Mouse (Mus musculus) c-Kit-positive CD71-positive TER-119-negative erythroid progenitor cells, embryonic 14.5 days (primary cell): ENCODE data around the gene Tulp2.

Source experiments
- DNase-seq: peaks from one replicate; pipeline ENCODE4 v3.0.0-alpha.2; 2013; ENCODE audit warnings: low read depth

The Tulp2 gene

DNA sequence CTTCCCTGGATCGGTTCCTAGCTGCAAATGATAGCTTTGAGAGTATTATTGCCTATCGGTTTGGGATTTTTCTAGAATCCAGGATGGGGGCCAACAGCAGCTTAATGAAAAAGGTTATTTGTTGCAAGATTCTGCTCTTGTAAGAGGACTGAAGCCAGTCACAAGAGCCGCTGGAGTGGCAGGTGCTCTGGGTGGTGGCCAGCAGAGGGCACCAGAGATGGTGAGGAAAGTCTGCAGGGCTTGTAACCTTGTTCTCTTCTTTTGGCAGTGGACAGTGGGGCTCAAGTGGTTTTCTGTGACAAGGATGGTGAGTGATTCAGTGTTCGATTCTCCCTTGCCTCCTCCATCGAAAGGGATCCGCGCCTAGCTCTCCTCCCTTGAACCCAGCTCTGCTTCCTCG, 74.1 kb downstream of the Tulp2 start:
- DNase-seq: peak; percentile 65

- no peak for DNase-seq
Observed at GRCm38 (mm10) chr7:45558907-45559306, 77.2 kb downstream of the Tulp2 start.

DNA sequence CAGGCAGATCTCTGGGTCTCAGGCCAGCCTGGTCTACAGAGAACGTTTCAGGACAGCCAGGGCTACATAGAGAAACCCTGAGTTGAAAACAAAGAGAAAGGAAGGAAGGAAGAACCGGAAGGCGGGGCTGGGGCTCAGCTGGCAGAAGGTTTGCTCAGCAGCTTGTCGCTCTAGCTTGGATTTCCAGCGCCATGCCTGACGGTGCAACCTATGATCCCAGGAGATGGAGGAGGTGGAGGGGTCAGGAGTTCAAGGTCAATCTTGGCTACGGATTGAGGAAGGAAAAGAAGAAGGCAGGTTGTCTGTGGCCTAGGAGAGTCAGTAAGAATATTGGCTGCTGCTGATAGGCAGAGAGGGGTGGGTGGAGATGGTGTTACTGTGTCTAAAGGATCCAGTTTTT, 78.6 kb downstream of the Tulp2 start:
- no peak for DNase-seq

DNA sequence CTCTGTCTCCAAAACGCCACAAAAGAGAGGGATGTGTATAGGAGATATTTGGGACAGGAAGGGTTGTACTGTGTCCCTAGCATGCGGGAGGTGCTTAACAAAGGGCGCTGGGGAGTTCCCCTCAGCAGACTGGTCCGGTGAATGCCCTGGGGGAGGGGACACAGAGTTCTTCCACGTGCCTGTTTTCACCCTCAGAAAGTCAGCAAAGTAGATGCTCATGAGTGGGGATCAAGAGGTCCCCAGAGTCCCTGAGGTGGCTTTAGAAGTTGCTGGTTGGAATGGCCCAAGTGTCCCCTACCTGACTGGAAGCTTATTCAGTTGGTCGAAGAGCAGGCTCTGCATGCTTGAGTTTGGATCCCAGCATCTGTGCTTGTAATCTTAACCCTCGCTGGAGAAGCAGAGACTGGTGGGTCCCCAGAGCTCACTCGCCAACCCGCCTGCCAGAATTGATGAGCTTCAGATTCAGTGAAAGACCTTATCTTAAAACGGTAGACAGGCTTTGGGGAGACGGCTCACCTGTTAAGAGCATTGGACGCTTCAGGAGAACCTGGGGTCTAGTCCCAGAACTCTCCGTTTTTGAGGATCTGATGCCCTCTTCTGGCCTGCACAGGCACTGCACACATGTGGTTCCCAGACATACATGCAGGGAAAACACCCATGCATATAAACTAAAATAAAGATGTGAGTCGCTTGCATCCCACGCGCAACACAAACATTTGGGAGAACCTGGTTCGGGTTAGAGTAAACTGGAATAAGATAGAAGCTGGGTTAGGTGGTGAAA, 79.4 kb downstream of the Tulp2 start:
- DNase-seq: peak; percentile 77

DNA sequence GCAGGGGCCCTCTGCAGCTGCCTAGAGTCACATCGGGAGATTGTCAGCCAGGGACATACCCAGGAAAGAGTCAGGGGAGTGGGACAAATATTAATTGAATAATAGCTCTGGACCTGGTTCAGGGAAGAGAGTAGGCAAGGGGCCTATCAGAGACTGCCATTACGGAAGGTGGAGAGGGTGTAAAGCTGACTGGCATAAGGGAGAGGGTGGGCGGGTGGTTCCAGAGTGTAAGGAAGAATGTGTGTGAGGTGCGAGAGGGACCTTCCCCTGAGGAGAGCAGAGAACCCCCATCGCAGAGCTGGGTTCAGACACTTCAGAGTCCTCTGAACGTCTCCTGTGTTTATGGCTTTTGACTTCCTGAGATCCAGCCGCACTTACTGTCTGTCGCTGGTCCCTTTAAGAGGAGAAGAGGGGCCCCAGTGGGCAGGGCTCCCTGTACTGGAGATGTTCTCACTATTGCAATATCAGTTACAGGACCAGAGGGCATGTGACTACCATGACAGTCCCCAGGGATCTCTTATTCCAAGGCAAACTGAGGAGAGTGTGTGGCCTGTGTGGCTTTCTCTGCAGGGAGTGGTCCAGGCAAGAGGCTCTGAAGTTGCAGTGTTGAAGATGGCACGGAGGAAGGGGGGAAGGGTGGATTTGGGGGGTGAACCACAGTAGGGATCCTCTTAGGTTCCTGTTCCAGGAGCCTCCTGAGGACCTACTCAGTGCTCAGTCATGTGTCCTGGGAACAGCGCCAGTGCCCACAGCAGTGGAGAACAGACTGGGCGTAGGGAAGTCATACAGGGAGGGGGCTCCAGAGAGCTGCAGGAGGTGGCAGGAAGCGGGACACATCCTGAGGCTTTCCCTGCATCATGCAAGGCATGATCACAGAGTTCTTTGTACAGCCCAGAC, 80.2 kb downstream of the Tulp2 start:
- DNase-seq: no peak

DNA sequence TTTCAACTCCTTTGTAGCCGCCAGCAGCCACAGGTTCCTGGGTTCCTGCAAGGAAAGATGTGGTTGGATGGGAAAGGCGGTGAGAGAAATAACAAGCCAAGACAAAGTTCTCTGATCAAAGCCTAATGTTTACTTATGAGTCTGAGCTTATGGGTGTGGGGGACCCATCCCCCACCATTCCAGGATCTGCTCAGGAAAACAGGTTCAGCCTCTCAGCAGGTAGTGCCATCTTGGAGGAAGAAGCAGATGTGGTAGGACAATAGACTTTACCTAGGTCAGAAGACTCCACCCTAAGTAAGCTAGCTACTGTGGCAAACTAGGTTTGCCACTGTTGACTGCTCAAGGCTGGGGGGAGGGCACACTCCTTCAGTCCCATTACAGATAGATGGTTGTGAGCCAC, 83.1 kb downstream of the Tulp2 start:
- no peak for DNase-seq

GRCm38 (mm10) chr7:45565446-45565845, 83.8 kb downstream of the Tulp2 start:
- DNase-seq: no peak

- no peak for DNase-seq
Observed at GRCm38 (mm10) chr7:45567112-45567779, 85.6 kb downstream of the Tulp2 start.

GRCm38 (mm10) chr7:45567780-45568516, 86.3 kb downstream of the Tulp2 start:
- DNase-seq: peak; percentile 89

DNA sequence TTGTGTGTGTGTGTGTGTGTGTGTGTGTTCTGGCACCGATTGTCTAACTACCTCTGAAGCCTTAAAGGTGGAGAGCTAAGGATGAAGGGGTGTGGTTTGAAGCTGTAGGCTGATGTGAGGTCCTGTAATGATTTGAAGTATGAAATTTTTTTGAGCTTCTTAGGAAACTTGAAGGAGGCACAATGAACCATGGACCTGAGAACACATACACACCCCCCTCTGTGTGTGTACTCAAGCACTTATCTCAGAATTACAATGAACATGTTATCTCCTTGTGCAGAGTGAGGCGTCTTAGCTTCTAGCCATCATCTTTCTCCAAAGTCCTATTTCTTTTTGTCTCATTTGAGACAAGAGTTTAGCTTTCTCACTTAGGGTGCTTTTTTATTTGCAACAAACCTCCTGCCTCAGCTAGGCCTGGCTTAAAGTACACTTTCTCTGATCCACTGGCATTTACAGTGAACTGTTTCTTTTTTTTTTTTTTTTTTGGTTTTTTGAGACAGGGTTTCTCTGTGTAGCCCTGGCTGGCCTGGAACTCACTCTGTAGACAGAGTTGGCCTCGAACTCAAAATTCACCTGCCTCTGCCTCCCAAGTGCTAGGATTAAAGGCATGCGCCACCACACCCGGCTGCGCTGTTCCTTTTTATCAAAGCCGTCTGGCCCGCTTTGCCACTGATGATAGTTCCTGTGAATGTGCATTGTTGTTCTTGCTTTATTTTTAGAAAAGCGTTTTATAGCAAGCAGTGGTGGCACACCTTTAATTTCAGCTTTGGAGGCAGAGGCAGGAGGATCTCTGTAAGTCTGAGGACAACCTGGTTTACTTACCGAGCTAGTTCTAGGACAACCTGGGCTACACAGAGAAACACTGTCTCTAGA, 87.2 kb downstream of the Tulp2 start:
- peak; percentile 63 for DNase-seq

GRCm38 (mm10) chr7:45570103-45570741, 88.5 kb downstream of the Tulp2 start, which contains the start of gene Bcat2:
TSS of gene Bcat2 (plus strand) at chr7:45570153.
- DNase-seq: peak; percentile 73

- DNase-seq: no peak
Observed at GRCm38 (mm10) chr7:45571966-45572365, 90.3 kb downstream of the Tulp2 start.
